Mouse (Mus musculus) common myeloid progenitor, adult 5-6 weeks (primary cell): ENCODE measurements around the gene E130114P18Rik. TPM values are rescaled to one million over a fixed set of nuclear protein-coding genes. Genes with fewer than 3 reads are reported as not detected.

Experiments
- ATAC-seq: replicated peaks from 2 replicates; pipeline ENCODE4 v1.8.0; 2016; ENCODE audit warnings: low read depth, mild to moderate bottlenecking, moderate TSS enrichment, inconsistent platforms; ENCODE audit not compliant: poor library complexity, severe bottlenecking
- total RNA-seq: library from RNA; stranded (forward); fragments of 200-1000, 187-1606 nt; gene quantifications from 2 replicates; pipeline ENCODE4 v1.2.3, GENCODE M21; 2017

The E130114P18Rik gene
- total RNA-seq, 1 experiment from 2014 or later: not detected

GRCm38 (mm10) chr4:97618668-97619373, 159.1 kb downstream of the E130114P18Rik start:
- peak; percentile 97 for ATAC-seq

- no peak for ATAC-seq
Measured at GRCm38 (mm10) chr4:97615031-97615430, 162.8 kb downstream of the E130114P18Rik start.

GRCm38 (mm10) chr4:97611251-97611847, 166.5 kb downstream of the E130114P18Rik start:
- ATAC-seq: no peak

GRCm38 (mm10) chr4:97609831-97610727, 167.8 kb downstream of the E130114P18Rik start:
- no peak for ATAC-seq

- ATAC-seq: peak; percentile 48
Measured at GRCm38 (mm10) chr4:97609329-97609728, 168.5 kb downstream of the E130114P18Rik start.

- ATAC-seq: no peak
Measured at GRCm38 (mm10) chr4:97608728-97609127, 169.2 kb downstream of the E130114P18Rik start.

- no peak for ATAC-seq
Measured at GRCm38 (mm10) chr4:97608134-97608533, 169.7 kb downstream of the E130114P18Rik start.

- no peak for ATAC-seq
Measured at GRCm38 (mm10) chr4:97607169-97607568, 170.7 kb downstream of the E130114P18Rik start.

- ATAC-seq: no peak
Measured at GRCm38 (mm10) chr4:97606524-97606923, 171.4 kb downstream of the E130114P18Rik start.

GRCm38 (mm10) chr4:97602579-97602978, 175.3 kb downstream of the E130114P18Rik start:
- no peak for ATAC-seq

GRCm38 (mm10) chr4:97600875-97601835, 176.7 kb downstream of the E130114P18Rik start:
- peak; percentile 79 for ATAC-seq

GRCm38 (mm10) chr4:97597443-97597842, 180.4 kb downstream of the E130114P18Rik start:
- ATAC-seq: 0 out of 2 replicates have a peak, but pooled peaks have one; percentile 27

- ATAC-seq: no peak
Measured at GRCm38 (mm10) chr4:97596348-97596747, 181.5 kb downstream of the E130114P18Rik start.

GRCm38 (mm10) chr4:97593869-97594268, 184.0 kb downstream of the E130114P18Rik start:
- ATAC-seq: no peak

- no peak for ATAC-seq
Measured at GRCm38 (mm10) chr4:97589790-97590189, 188.1 kb downstream of the E130114P18Rik start.

- 0 out of 2 replicates have a peak, but pooled peaks have one; percentile 29 for ATAC-seq
Measured at GRCm38 (mm10) chr4:97587412-97588010, 190.4 kb downstream of the E130114P18Rik start.

- no peak for ATAC-seq
Measured at GRCm38 (mm10) chr4:97585170-97585569, 192.7 kb downstream of the E130114P18Rik start.

- no peak for ATAC-seq
Measured at GRCm38 (mm10) chr4:97584445-97585130, 193.3 kb downstream of the E130114P18Rik start.
